Mouse (Mus musculus) intestine, embryonic 15.5 days (tissue): ENCODE results near the gene Wwox. TPM values are rescaled to one million over a fixed set of nuclear protein-coding genes. Genes with fewer than 3 reads are reported as not detected.

ENCODE experiments used
- ATAC-seq: fragments of 200-750 bp; cut with Nextera tagmentation; 2 replicates; pipeline ENCODE4 v1.8.0; 2017; ENCODE audit warnings: moderate TSS enrichment, moderate library complexity
- H3K27ac ChIP-seq: fragments of 300-500 bp; sonication (generic); 2 replicates; pipeline ENCODE4 v1.5.1; 2015; ENCODE audit warnings: mild to moderate bottlenecking, inconsistent platforms
- H3K27me3 ChIP-seq: fragments of 300-500 bp; sonication (generic); replicated peaks from 2 replicates; pipeline ENCODE4 v1.6.1; 2015; ENCODE audit warnings: inconsistent platforms
- H3K36me3 ChIP-seq: fragments of 300-500 bp; sonication (generic); 2 replicates; pipeline ENCODE4 v1.6.1; 2015; ENCODE audit warnings: inconsistent platforms
- H3K4me1 ChIP-seq: fragments of 300-500 bp; sonication (generic); replicated peaks from 2 replicates; pipeline ENCODE4 v1.6.1; 2015; ENCODE audit warnings: inconsistent platforms
- H3K4me2 ChIP-seq: fragments of 300-500 bp; sonication (generic); replicated peaks from 2 replicates; pipeline ENCODE4 v1.6.1; 2015; ENCODE audit warnings: mild to moderate bottlenecking, inconsistent platforms
- H3K4me3 ChIP-seq: fragments of 300-500 bp; sonication (generic); replicated peaks from 2 replicates; pipeline ENCODE4 v1.5.1; 2015; ENCODE audit warnings: inconsistent platforms
- H3K9ac ChIP-seq: fragments of 300-500 bp; sonication (generic); 2 replicates; pipeline ENCODE4 v1.6.1; 2015; ENCODE audit warnings: inconsistent platforms
- H3K9me3 ChIP-seq: fragments of 300-500 bp; sonication (generic); 2 replicates; pipeline ENCODE4 v1.6.1; 2016; ENCODE audit warnings: inconsistent platforms
- WGBS: fragments of 180-500 bp; shearing (Covaris S2); methylation state at CpG from one replicate; pipeline ENCODE4 v1.1.7; 2015; 5-methylcytosine and 5-hydroxymethylcytosine counted together
- polyA plus RNA-seq: library from polyadenylated mRNA; unstranded; fragments of >200 nt; fragmentation: Nextera tagmentation; extraction: Ambion mirVana; gene quantifications from 2 replicates; pipeline ENCODE4 v1.2.1, GENCODE M21; 2015

Gene Wwox
- polyA plus RNA-seq, 1 experiment from 2014 or later = 11.6 TPM

DNA sequence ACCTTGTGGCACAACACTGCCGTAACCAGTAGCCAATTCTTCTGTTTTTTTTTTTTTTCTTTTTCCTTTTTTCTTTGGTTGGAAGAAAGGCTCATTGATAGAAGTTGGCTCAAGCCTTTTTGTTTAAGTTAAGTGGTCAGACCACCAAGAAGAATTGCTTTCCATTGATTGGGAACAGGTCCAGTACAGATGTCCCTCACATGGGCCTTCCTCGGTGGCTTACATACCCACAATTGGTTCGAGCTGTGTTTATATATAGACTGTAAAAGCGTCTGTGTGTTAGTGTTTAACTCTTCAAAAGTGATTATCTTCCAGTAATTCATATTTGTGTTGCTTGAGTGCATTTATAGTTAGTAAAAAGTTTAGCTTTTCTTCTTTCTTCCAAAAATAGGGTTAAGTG lies 176.0 kb downstream of the Wwox start:
- no peak overlapping the region for H3K4me3 ChIP-seq
- 0 out of 2 replicates have a peak, but pooled peaks cover 3% of the 10 kb centered on the region for H3K4me1 ChIP-seq
- H3K27ac ChIP-seq = peak overlapping the region; percentile 60; the same call in 1 of the 2 replicates
- 48% methylated on average over 4 of the region's 4 CpGs for WGBS
- H3K9ac ChIP-seq = no peak overlapping the region
- no peaks in the 10 kb centered on the region for H3K27me3 ChIP-seq
- no peak for ATAC-seq
- no peak overlapping the region for H3K4me2 ChIP-seq
- H3K9me3 ChIP-seq = no peaks in the 10 kb centered on the region
- no peaks in the 10 kb centered on the region for H3K36me3 ChIP-seq

DNA sequence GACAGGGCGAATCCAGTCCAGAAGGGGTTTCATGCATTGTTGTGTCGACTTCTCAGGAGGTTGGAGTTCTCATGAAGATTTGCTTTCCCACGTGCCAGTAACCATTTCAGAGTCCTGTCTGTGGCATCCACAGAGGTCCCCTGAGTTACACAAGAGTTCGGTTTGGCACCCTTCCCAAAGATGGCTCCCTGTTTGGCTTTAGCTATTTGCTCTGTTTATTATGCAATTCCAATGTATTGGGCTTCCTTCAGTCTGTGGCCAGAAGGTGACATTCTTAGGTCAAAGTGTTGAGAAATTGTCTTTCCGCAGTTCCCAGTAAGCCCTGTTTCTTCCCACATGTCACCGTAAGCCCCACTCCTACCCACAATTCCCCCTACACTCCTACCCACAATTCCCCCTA lies 176.5 kb downstream of the Wwox start:
- Histone ChIP-seq H3K9me3 (no peaks in the 10 kb centered on the region), H3K27me3 (no peaks in the 10 kb centered on the region), H3K4me3 (no peak overlapping the region), H3K4me2 (no peak overlapping the region), H3K9ac (no peak overlapping the region), H3K36me3 (no peaks in the 10 kb centered on the region), H3K27ac (peak overlapping the region; percentile 60), H3K4me1 (0 out of 2 replicates have a peak, but pooled peaks cover 3% of the 10 kb centered on the region)
- WGBS = 70% methylated on average over 6 of the region's 6 CpGs
- no peak for ATAC-seq

DNA sequence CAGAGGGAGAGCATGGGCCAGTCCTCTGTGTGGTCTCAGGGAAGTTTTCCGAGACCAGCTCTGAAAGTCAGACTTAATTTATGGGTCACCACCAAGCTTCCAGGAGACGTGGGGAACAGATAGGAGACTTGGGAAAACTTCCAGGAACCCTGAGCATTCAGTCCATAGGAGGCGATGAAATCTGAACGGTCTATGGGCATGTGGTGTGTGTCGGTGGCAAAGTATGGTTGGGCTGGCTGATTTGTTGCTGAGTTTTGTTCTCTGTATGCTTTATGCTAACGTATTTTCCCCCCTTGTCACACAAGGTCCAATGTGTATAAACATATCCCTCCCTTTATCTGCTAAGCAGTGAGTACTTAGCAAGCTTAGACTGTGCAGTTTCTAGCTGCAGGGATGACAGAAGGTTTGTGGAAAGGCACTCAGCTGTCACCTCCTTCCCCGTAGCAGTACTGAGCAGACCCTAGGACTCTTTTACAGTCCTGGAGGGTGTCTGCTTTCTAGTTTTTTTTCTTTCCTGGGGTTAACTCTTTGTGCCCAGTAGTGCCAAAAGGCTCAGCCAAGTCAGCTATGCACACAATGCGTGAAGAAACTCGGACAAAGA lies 179.6 kb downstream of the Wwox start:
- peak; percentile 41; the same call in 1 of the 2 replicates for ATAC-seq
- H3K9ac ChIP-seq = no peak overlapping the region
- H3K9me3 ChIP-seq = no peaks in the 10 kb centered on the region
- H3K4me2 ChIP-seq = no peak overlapping the region
- H3K27me3 ChIP-seq = no peaks in the 10 kb centered on the region
- H3K4me1 ChIP-seq = 0 out of 2 replicates have a peak, but pooled peaks cover 6% of the 10 kb centered on the region
- H3K36me3 ChIP-seq = no peaks in the 10 kb centered on the region
- H3K27ac ChIP-seq = no peak overlapping the region
- 46% methylated on average over 9 of the region's 9 CpGs for WGBS
- H3K4me3 ChIP-seq = no peak overlapping the region

DNA sequence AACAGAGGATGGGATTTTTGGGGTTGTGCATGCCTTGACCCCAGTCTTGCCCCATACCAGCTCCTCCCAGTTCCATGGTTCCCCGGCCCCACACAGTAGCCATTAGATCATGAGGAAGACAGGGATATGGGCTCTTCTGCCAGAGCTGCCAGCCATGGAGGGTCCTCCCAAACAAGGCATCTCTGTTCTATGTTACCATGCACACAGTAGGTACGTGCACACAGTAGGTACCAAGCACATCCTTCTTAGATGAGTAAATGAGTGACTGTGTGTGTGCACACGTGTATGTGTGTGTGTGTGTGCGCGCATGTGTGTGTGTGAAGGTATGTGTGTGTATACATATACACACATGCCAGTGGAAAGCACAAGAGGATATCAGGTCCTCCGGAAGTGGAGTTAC lies 185.9 kb downstream of the Wwox start:
- H3K36me3 ChIP-seq = no peaks in the 10 kb centered on the region
- WGBS = 92% methylated on average over 6 of the region's 6 CpGs
- no peak overlapping the region for H3K4me3 ChIP-seq
- 0 out of 2 replicates have a peak, but pooled peaks cover 3% of the 10 kb centered on the region for H3K4me1 ChIP-seq
- no peak for ATAC-seq
- no peak overlapping the region for H3K27ac ChIP-seq
- H3K9ac ChIP-seq = no peak overlapping the region
- H3K27me3 ChIP-seq = no peaks in the 10 kb centered on the region
- H3K4me2 ChIP-seq = no peak overlapping the region
- H3K9me3 ChIP-seq = no peaks in the 10 kb centered on the region

DNA sequence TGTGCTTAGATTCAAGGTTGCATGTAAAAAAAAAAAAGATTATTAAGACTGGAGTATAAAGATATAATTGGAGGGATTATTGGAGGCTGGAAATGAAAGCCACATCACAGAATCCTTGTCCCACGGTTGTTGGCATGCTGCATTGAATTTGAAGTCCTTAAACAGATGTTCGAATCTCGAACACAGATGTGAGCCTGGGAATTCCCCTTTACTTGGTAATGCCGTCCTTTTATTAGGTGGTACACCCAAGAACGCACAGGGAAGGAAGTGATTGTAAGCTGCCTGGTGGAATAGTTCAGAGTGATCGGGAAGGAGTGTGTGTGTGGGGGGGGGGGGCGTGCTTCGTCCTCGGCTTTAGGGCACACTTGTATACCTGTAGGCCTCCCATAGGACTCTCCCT lies 187.4 kb downstream of the Wwox start:
- no peaks in the 10 kb centered on the region for H3K36me3 ChIP-seq
- no peak for ATAC-seq
- no peak overlapping the region for H3K9ac ChIP-seq
- 0 out of 2 replicates have a peak, but pooled peaks cover 3% of the 10 kb centered on the region for H3K4me1 ChIP-seq
- H3K27ac ChIP-seq = no peak overlapping the region
- no peaks in the 10 kb centered on the region for H3K9me3 ChIP-seq
- no peaks in the 10 kb centered on the region for H3K27me3 ChIP-seq
- H3K4me2 ChIP-seq = no peak overlapping the region
- H3K4me3 ChIP-seq = no peak overlapping the region
- 81% methylated on average over 9 of the region's 9 CpGs for WGBS

DNA sequence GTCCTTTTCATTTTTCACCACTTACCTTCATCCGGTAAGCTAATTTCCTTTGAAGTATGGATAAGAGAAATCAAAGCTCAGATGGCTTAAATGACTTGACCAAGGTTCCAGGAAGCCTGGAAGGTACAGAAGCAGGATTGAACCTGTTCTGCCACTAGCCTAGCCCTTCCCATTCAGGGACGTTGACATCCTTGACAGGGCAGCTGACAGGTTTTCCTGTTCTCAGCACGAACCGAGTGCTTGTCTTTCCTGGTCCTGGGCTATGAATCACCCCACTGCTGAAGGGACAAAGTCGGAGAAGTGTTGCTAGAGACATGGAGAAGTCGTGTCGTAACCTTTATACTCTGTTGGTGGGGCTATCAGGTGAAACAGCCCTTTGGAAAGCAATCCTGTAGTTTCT lies 190.3 kb downstream of the Wwox start:
- Histone ChIP-seq H3K4me1 (no peaks in the 10 kb centered on the region), H3K4me3 (no peak overlapping the region), H3K9me3 (no peaks in the 10 kb centered on the region), H3K27me3 (no peaks in the 10 kb centered on the region), H3K36me3 (no peaks in the 10 kb centered on the region), H3K9ac (no peak overlapping the region), H3K4me2 (no peak overlapping the region), H3K27ac (no peak overlapping the region)
- peak; percentile 88 for ATAC-seq
- 59% methylated on average over 7 of the region's 7 CpGs for WGBS

DNA sequence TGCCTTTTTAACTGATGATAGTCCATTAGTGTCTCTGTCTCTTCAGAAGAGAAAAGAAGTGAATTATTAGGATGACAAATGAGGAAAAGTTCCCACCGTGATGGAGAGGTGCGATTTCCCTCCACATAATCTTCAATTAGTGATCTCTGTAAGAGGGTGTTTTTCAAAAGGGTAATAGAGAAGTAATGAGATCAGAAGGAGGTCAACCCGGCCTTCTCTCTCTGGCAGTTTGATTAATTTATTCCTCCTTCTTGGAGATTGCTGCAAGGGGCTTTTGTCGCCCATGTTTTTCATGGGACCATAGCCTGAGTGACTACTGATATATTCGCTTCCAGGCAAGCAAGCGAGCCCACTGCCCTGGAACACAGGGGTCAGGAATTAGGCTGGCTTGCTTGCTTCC lies 191.6 kb downstream of the Wwox start:
- H3K27me3 ChIP-seq = no peaks in the 10 kb centered on the region
- H3K4me1 ChIP-seq = no peaks in the 10 kb centered on the region
- H3K36me3 ChIP-seq = no peaks in the 10 kb centered on the region
- 64% methylated on average over 6 of the region's 6 CpGs for WGBS
- no peak overlapping the region for H3K9ac ChIP-seq
- H3K4me3 ChIP-seq = no peak overlapping the region
- no peak overlapping the region for H3K27ac ChIP-seq
- ATAC-seq = no peak
- no peak overlapping the region for H3K4me2 ChIP-seq
- H3K9me3 ChIP-seq = no peaks in the 10 kb centered on the region

DNA sequence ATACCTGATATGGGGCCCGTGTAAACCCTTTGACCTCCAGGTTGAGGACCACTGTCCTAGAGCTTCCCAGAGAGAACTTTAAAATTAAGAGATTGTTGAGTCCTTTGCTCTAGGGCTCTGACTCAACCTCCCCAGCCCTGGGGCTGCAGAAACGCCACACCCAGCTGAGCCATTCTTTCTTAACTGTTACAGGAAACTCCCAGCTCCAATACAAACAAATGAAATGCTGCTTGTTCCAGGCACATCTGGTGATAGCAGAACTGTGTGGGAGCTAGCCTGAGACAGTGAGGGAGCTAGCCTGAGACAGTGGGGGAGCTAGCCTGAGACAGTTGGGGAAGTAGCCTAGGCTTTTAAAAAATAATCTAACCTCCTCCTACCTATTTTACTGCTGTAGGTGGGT lies 194.7 kb downstream of the Wwox start:
- H3K9me3 ChIP-seq = no peaks in the 10 kb centered on the region
- 85% methylated on average over 2 of the region's 2 CpGs for WGBS
- ATAC-seq = no peak
- H3K27me3 ChIP-seq = no peaks in the 10 kb centered on the region
- no peak overlapping the region for H3K4me2 ChIP-seq
- H3K4me3 ChIP-seq = no peak overlapping the region
- H3K36me3 ChIP-seq = no peaks in the 10 kb centered on the region
- no peak overlapping the region for H3K27ac ChIP-seq
- H3K9ac ChIP-seq = no peak overlapping the region
- H3K4me1 ChIP-seq = no peaks in the 10 kb centered on the region

DNA sequence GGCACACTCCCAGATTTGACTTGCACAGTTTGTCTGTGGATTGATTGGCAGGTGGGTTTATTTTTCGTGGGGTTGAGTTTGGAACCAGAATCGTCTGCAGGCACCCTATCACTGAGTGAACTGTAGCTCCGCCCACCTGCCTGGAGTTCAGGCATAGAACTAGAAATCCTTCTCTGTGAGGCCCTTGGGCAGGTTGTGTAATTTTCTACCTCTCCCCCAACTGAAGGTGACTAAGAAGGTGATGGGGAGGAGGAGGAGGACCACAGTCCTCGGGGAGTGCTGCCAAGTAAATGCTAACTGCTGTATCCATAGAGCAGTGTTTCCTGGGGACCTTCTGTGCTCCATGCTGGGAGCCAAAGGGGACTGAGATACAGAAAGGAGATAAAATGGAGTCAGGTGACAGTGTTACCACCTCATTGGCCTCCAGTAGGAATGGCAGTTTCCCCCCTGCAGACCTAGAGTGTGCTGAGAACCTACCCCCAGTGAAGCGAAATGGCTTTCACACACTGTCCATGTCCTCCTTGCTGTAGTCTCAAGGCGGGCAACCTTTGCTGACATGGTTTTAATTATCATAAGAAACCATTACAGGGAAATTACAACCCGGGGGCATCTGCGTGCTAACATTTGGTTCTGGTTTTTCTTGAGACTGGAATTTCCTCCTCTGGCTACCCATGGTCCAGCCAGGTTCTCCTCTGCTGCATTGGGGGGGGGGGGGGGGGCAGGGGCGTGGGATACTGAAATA lies 195.4 kb downstream of the Wwox start:
- Histone ChIP-seq H3K27me3 (no peaks in the 10 kb centered on the region), H3K4me1 (no peaks in the 10 kb centered on the region), H3K36me3 (no peaks in the 10 kb centered on the region), H3K4me3 (no peak overlapping the region), H3K9ac (no peak overlapping the region), H3K9me3 (no peaks in the 10 kb centered on the region), H3K27ac (no peak overlapping the region), H3K4me2 (no peak overlapping the region)
- ATAC-seq = peak; percentile 42; the same call in 1 of the 2 replicates
- 68% methylated on average over 9 of the region's 9 CpGs for WGBS

DNA sequence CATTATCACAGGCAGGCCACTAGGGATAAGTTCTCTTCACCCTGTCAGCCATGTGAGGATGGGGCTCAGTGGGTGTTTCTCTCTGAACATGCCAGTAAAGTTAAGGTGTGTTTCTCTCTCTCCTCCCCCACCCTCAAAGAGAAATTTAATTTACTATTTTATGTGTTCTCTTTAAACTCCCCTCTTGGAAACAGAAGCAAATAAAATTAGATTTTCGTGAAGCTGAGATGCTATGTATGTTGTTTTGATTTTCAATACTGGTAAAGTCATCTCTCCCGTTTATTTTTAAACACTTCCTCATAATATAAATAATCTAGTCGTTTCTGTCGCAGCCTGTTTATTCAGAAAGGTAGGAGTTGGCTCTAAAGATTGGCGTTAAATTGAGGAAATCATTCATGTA lies 196.9 kb downstream of the Wwox start:
- no peaks in the 10 kb centered on the region for H3K9me3 ChIP-seq
- no peak overlapping the region for H3K4me2 ChIP-seq
- H3K27ac ChIP-seq = no peak overlapping the region
- WGBS = 41% methylated on average over 5 of the region's 5 CpGs
- no peaks in the 10 kb centered on the region for H3K4me1 ChIP-seq
- ATAC-seq = no peak
- H3K4me3 ChIP-seq = no peak overlapping the region
- H3K9ac ChIP-seq = no peak overlapping the region
- no peaks in the 10 kb centered on the region for H3K27me3 ChIP-seq
- H3K36me3 ChIP-seq = no peaks in the 10 kb centered on the region

DNA sequence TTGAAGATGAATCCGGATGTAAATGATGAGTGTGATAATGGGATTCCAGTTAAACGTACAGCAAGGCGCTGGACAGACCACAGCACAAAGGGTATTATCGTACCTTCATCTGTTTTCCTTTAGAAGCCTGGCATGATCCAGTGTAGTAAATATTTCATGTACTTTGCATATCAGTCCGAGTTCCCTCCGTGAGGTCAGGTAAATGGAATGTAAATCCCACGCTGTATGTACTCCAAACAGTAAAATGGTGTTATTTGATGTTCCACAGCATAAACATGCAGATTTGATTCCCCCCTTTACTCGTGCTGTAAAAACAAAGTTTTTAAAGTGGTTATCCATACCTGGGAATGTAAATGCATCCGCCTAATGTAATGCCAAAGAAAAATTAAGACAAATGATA lies 202.4 kb downstream of the Wwox start:
- Histone ChIP-seq H3K4me2 (peak overlapping the region; percentile 38), H3K27ac (no peak overlapping the region)
- ATAC-seq = no peak

DNA sequence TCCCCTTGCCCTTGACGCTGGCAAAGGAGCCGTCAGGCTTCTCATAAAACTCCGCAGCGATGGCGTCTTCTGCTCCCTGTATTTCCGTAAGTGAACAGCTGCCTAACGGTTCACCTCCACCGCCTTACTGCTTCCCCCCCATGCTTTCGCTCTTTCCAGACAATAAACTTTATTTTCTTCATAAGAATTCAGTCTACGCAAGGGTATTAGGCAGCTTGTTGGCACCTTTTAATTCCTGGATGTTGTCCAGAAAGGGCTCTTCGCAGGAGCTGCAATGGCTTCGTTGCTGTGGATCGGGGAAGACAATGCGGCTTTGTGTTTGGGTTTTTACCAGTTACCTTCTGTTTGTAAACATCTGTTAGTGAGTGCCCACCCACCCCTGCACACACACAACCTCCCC lies 211.3 kb downstream of the Wwox start:
- H3K4me1 ChIP-seq = no peaks in the 10 kb centered on the region
- H3K27ac ChIP-seq = no peak overlapping the region
- WGBS = 82% methylated on average over 14 of the region's 14 CpGs
- no peak overlapping the region for H3K4me3 ChIP-seq
- no peak overlapping the region for H3K9ac ChIP-seq
- no peaks in the 10 kb centered on the region for H3K36me3 ChIP-seq
- no peak overlapping the region for H3K4me2 ChIP-seq
- no peaks in the 10 kb centered on the region for H3K27me3 ChIP-seq
- H3K9me3 ChIP-seq = no peaks in the 10 kb centered on the region
- no peak for ATAC-seq

More for the DNA sequence above, 202.4 kb downstream of the Wwox start:
- Histone ChIP-seq H3K9ac (no peak overlapping the region), H3K4me3 (no peak overlapping the region), H3K9me3 (no peaks in the 10 kb centered on the region), H3K27me3 (no peaks in the 10 kb centered on the region), H3K4me1 (no peaks in the 10 kb centered on the region), H3K36me3 (no peaks in the 10 kb centered on the region)
- WGBS = 44% methylated on average over 9 of the region's 9 CpGs

DNA sequence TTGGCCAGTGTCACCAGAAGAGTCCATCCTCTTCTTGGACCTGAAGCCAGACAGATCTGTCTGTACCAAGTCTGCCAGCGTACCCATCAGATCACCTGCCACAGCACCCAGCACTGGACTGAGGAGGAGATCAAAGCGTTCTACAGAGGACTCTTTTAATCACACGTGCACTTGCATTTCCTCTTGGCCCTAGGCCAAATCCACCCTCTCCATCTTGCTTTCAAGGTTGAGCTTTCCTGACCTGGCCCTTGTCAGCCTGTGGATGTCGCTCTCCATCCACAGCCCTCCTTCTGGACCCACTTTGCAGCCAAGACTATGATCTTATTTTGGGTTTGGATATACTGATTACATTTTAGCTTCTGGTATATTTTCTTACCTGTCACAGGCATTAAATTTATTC lies 218.3 kb downstream of the Wwox start:
- Histone ChIP-seq H3K9me3 (no peaks in the 10 kb centered on the region), H3K9ac (no peak overlapping the region), H3K4me3 (no peak overlapping the region), H3K4me1 (peaks cover 8% of the 10 kb centered on the region), H3K4me2 (no peak overlapping the region), H3K27me3 (no peaks in the 10 kb centered on the region), H3K27ac (no peak overlapping the region), H3K36me3 (no peaks in the 10 kb centered on the region)
- WGBS = 34% methylated on average over 4 of the region's 4 CpGs
- ATAC-seq = peak; percentile 62
